Mouse (Mus musculus): ENCODE data around the gene Tbx1. TPM values are rescaled to one million over a fixed set of nuclear protein-coding genes. Genes with fewer than 3 reads are reported as not detected.

Gene Tbx1
- 0.24 and 0.25 TPM in 2 replicates for polyA plus RNA-seq (2015; fragmentation: Nextera tagmentation; extraction: Ambion mirVana)

DNA sequence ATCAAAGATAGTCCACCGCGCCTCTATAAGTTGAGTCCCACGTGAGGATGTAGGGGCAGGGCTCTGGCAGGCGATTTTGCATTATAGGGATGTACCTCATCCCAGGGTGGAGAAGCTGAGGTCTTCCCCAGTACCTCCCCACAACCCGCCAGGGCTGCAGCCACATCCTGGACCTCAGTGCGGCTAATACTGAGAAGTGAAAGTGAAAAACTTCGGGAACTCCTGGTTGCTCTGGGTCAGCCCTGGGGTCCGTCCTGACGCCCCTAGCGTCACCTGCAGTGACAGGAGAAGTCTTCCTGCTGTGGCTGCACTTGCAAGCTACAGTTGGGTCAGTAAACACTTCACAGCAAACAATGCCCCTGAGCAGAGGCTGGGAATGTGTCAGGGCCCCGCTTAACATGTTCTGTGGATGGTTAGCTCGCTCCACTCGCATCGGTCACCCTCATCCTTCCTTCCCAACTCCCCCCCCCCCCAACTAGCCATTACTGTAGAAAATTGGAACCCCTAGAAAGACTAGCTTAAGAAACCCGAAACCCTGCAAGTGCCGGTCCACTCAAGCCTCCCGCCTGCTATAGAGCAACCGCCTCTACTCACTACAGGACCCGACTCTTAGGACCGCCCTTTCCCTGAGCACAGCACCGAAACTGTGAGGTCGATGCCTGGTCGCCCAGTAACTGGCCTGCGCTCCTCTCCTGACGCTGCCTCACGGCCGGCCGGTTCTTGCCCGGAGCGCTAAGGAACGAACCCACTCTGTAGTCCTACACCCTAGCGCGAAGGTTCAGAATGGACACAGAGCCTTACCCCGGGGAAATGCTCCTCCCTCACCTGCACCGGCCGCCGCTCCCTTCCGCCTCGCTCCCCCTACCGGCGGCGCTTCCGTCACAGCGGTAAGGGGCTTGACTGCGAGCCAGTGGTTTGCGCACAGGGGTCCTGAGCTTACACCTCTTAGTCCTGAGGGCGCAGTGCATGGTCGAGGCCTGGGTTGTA, at the start of gene Tbx1:
TSS of gene Tbx1 (minus strand) at position 868 of the 987 bp plus-strand sequence.
- peak; percentile 70 for DNase-seq (ENCODE audit: low spot score)

- no peak for DNase-seq (ENCODE audit: low spot score)
Measured at GRCm38 (mm10) chr16:18639382-18639929, 49.0 kb upstream of the Tbx1 start.

DNA sequence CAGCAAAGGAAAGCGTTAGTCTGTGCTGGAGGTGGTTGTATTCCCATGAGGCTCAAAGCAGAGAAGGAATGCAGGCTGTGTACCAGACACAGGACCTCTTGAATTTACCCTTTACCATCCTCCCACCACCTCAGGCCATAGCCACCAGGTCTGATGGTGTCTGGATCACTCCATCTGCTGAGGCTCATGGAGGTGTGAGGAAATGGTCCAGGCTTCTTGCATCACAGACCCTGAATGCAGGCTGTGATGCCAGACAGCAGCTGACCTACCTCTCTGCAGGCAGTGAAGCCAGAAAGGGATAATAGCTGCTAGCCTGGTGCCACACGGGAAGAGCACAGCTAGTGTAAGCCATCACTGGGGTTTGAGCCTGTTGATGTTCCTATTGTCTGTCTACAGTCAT, 47.9 kb upstream of the Tbx1 start:
- DNase-seq (ENCODE audit: low spot score), result no peak

GRCm38 (mm10) chr16:18636804-18637203, 46.3 kb upstream of the Tbx1 start:
- DNase-seq (ENCODE audit: low spot score), result no peak

DNA sequence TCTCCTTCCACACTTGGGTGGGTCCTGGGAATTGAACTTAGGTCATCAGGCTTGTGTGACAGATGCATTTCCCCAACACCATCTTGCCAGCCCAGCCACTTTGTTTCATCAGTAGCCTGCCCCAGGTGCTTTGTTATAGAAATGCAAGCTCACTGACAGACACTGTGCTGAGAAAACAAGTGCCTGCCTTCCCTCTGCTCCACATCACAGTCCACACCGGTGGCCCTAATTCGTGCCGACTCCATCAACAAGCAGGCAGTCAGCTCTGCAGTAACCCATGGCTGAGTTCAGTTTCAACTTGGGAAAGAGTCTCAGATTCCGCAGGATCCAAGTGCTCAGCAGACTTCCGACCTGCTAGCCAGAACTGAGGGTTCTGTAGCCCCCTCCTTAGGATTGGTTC, 45.9 kb upstream of the Tbx1 start:
- DNase-seq (ENCODE audit: low spot score), result no peak

GRCm38 (mm10) chr16:18633333-18633732, 42.9 kb upstream of the Tbx1 start:
- no peak for DNase-seq (ENCODE audit: low spot score)

DNA sequence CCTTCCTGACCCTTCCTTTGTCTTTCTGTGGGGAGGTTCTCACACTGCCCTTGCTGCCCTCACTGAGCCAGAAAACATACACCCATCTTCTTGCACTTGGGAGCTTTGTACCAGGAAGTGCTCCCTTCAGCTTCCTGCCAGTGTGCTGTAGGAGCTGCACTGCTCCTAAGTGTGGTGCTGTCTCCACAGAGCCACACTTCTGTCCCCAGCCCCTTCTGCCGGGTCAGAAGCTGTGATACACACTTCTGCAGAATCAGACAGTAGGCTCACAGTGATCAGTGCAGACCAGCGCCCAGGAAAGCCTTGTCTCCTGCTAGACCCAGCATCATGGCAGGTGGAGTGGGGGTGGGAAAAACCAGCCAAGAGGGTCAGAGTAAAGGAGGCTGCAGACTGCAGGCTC, 42.3 kb upstream of the Tbx1 start:
- no peak for DNase-seq (ENCODE audit: low spot score)

DNA sequence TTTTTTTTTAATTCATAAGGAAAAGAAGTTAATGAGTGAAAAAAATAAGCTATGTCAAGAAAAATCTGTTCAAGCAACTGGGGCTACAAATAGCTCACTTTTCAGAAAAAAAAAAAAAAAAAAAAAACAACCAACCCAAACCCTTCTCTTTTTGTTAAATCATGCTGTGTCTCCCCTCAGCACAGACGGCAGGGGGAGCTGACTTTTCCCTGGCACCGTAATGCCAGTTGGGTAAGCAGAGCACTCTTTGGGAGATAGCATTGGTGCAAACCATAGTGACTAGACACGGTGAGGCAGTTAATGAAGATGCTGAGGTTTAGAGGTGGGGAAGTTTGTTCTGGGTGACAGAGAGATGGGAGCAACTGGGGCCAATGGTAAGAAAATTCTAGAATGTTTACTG, 41.6 kb upstream of the Tbx1 start:
- no peak for DNase-seq (ENCODE audit: low spot score)

DNA sequence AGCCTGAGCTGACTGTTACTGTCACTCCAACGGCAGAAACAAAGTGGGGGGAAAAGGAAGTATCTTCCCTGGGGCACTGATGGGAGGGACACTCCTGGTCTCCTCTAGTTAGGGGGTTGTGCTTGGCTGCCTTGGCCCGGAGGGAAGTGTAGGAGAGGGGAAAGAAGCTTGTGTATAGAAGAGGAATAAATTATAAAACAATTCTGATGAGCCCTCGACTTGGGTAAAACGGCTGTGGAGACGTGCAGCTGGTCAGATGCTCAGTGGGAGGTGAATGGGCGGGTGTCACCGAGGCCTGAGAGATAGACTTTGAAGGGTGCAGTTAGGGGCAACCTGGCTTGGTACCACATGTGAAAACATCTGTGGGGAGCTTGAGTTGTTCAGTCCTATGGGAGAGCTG, 40.7 kb upstream of the Tbx1 start:
- DNase-seq (ENCODE audit: low spot score), result no peak

DNA sequence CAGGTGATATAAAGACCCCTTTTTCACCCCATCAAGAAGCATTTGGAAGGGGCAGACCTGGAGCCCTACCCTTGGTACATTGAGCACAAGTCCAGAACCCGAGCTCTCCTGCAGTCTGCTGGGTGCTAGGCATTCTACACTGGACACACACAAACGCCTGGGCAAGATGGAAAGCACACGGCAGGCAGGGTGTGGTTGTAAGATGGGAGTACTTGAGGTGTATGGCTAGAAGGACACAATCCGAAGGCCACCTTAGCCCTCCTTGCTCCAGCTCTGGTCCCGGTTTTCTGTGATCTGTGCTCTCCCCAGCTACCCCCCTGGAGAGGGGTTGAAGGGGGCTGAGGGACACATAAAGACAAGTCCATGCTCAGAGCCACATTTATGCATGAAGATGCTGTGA, 39.8 kb upstream of the Tbx1 start:
- no peak for DNase-seq (ENCODE audit: low spot score)

DNA sequence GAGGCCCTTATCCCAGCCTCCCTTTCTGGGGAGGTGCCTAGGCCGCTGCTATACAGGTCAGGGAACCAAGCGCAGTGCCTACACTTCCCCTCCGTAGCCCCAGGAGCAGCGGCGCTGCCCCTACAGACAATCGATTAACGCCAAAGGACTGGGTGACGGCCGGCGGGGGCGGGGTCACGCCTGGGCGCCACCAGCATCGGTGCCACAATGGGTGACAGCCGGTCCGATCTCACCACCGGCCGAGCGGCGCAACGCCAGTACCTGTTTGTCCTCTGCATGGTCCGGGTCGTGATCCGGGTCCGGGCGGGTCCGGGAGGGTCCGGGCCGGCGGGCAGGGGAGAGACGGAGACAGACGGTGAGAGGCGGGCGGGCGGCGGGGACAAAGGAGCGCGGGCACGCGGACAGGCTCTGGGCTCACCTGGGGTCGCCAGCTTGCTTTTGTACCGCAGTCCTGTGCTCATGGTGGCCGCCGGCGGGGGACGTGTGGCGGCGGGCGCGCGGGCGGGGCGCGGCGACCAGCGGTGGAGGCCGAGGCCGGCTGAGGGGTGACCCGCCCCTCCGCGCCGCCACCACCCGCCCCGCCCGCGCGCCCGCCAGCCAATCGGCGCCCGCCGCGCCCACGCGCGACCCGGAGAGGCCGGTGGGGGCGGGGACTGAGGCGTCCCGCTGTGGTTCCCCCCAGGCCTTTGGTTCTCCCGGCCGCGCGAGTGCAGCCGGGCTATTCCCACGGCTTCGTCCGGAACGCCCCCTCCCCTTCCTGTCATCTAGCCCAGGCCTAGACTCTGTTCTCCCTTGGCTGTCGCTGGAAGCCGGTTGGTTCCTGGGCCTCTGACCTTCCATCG, 39.1 kb upstream of the Tbx1 start, which contains the start of gene Sept5:
TSS of gene Sept5 (minus strand) at position 565 of the 842 bp plus-strand sequence.
- no peak for DNase-seq (ENCODE audit: low spot score)

GRCm38 (mm10) chr16:18628948-18629340, 38.5 kb upstream of the Tbx1 start:
- DNase-seq (ENCODE audit: low spot score), result no peak

GRCm38 (mm10) chr16:18628206-18628947, 37.9 kb upstream of the Tbx1 start:
- no peak for DNase-seq (ENCODE audit: low spot score)

GRCm38 (mm10) chr16:18627163-18627562, 36.7 kb upstream of the Tbx1 start:
- no peak for DNase-seq (ENCODE audit: low spot score)

DNA sequence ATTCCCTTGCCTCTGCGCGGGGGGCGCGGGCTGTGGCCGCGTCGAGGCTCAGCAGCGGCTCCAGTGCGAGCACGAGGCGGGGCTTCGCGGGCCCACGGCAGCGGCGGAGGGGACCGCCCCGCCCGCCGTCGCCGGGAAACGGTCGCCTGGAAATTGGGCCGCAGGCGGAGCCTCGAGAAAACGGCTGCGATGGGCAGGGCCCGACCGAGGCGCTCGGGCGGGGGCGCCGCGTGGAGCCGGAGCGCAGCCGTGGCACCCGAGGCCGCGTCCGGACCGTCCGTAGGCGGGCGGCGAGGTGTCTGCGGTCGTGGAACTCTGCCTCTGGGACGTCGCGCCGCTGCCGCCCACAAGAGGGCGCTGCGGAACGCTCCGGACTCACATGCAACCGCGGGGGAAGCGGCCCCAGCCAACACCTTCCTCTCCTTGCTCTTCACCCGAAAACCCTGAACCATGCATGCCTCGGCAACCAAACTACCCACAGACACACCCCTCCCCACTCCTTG, 36.0 kb upstream of the Tbx1 start, which contains the start of gene Gm49601:
TSS of gene Gm49601 (minus strand) at position 52 of the 503 bp plus-strand sequence.
- DNase-seq (ENCODE audit: low spot score), result peak; percentile 83

DNA sequence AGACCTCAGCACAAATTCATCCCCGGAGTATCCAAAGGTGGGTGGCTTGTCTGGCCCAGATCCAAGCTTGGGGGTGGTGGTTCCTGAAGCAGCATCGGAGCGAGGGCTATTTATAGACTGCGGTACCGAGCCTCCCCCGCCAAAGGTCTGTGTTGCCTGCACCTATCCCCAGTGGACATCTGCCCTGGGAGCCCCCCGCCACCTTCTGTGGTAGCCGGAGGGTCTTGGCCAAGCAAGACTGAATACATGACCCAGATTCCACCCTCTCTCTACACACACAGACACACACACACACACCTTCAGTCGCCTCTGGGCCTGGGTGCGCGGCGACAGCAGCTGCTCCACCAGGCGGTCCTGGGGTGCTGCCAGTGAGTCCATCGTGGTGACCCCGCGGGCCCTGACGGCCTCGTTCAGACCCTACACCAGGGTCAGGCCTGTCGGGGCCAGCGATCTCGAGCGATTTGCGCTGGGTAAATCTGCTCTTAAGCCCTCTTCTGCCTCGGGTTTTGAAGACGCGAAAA, 35.4 kb upstream of the Tbx1 start:
- no peak for DNase-seq (ENCODE audit: low spot score)

DNA sequence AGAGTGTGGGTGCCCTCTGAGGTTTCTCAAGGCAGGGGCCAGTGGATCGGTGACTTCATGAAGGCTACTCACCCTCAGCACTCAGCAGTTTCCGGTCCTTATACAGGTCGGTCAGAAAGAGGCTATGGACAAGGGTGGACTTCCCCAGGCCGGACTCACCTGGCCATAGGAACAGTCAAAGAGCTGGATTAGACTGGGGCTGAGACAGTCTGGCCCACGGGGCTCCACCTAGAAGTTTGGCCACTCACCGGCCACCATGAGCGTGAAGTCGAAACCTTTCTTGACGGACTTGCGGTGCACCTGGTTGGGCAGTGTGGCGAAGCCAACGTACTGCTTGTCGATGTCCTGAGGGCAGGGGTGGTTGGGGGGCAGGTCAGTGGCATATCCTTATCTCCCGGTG, 34.6 kb upstream of the Tbx1 start:
- DNase-seq (ENCODE audit: low spot score), result no peak

GRCm38 (mm10) chr16:18624641-18625040, 34.2 kb upstream of the Tbx1 start:
- no peak for DNase-seq (ENCODE audit: low spot score)

GRCm38 (mm10) chr16:18623751-18624540, 33.5 kb upstream of the Tbx1 start:
- DNase-seq (ENCODE audit: low spot score), result no peak

Measured in thymus, postnatal 0 days (tissue).